Mouse (Mus musculus) bone marrow, adult 2 months (tissue): ENCODE results near the gene Cdc42ep5.

Source experiments
- CTCF ChIP-seq: fragments of 200-500 bp; IDR thresholded peaks from 2 replicates; pipeline ENCODE4 v1.5.1; 2011; ENCODE audit warnings: low read length, control low read depth; ENCODE audit not compliant: control insufficient read depth, insufficient read depth
- POLR2A ChIP-seq: fragments of 200-500 bp; IDR thresholded peaks from 2 replicates; pipeline ENCODE4 v1.6.1; 2011; ENCODE audit warnings: low read depth, mild to moderate bottlenecking, control low read depth, low read length, borderline replicate concordance; ENCODE audit not compliant: control insufficient read depth

GRCm38 (mm10) chr7:4165286-4165685 lies 626 bp upstream of the Cdc42ep5 start:
- TF ChIP-seq POLR2A (no peak), CTCF (no peak)
